Mouse (Mus musculus) midbrain, embryonic 15.5 days (tissue): ENCODE results near the gene Sun5. TPM values are rescaled to one million over a fixed set of nuclear protein-coding genes. Genes with fewer than 3 reads are reported as not detected.

Experiments
- ATAC-seq: fragments of 200-750 bp; cut with Nextera tagmentation; replicated peaks from 2 replicates; pipeline ENCODE4 v1.8.0; 2017; ENCODE audit warnings: moderate TSS enrichment
- H3K27ac ChIP-seq: fragments of 300-500 bp; sonication (generic); 2 replicates; pipeline ENCODE4 v1.5.1; 2015; ENCODE audit warnings: mild to moderate bottlenecking, inconsistent platforms
- H3K27me3 ChIP-seq: fragments of 300-500 bp; sonication (generic); replicated peaks from 2 replicates; pipeline ENCODE4 v1.6.1; 2015; ENCODE audit warnings: inconsistent platforms
- H3K36me3 ChIP-seq: fragments of 300-500 bp; sonication (generic); replicated peaks from 2 replicates; pipeline ENCODE4 v1.6.1; 2015; ENCODE audit warnings: inconsistent platforms
- H3K4me1 ChIP-seq: fragments of 300-500 bp; sonication (generic); 2 replicates; pipeline ENCODE4 v1.6.1; 2015; ENCODE audit warnings: inconsistent platforms
- H3K4me2 ChIP-seq: fragments of 300-500 bp; sonication (generic); 2 replicates; pipeline ENCODE4 v1.6.1; 2015; ENCODE audit warnings: inconsistent platforms, mild to moderate bottlenecking, moderate library complexity
- H3K4me3 ChIP-seq: fragments of 300-500 bp; sonication (generic); 2 replicates; pipeline ENCODE4 v1.5.1; 2015; ENCODE audit warnings: mild to moderate bottlenecking, inconsistent platforms
- H3K9ac ChIP-seq: fragments of 300-500 bp; sonication (generic); 2 replicates; pipeline ENCODE4 v1.6.1; 2015; ENCODE audit warnings: mild to moderate bottlenecking, inconsistent platforms
- H3K9me3 ChIP-seq: fragments of 300-500 bp; sonication (generic); 2 replicates; pipeline ENCODE4 v1.6.1; 2016; ENCODE audit warnings: inconsistent platforms
- WGBS: fragments of 180-500 bp; shearing (Covaris S2); methylation state at CpG from one replicate; pipeline ENCODE4 v1.1.7; 2015; ENCODE audit warnings: mixed read lengths; 5-methylcytosine and 5-hydroxymethylcytosine counted together
- polyA plus RNA-seq: library from polyadenylated mRNA; unstranded; fragments of >200 nt; fragmentation: Nextera tagmentation; extraction: Ambion mirVana; gene quantifications from 2 replicates; pipeline ENCODE4 v1.2.1, GENCODE M21; 2015

Sun5 gene
- not detected in 2 replicates for polyA plus RNA-seq

GRCm38 (mm10) chr2:153870984-153871383, at the start of gene Sun5:
Sun5 (minus strand) TSS chr2:153871084.
- Histone ChIP-seq H3K27ac (no peak within 1 kb of the TSS), H3K9ac (no peak within 1 kb of the TSS), H3K27me3 (no peaks in the 10 kb centered on the region), H3K36me3 (no peaks in the 10 kb centered on the region), H3K4me1 (no peaks in the 10 kb centered on the region), H3K4me2 (no peak within 1 kb of the TSS), H3K9me3 (no peaks in the 10 kb centered on the region), H3K4me3 (no peak within 1 kb of the TSS)
- no peak for ATAC-seq
- WGBS, result 88% methylated on average over 4 of the region's 4 CpGs

GRCm38 (mm10) chr2:153917930-153918329, 47.0 kb upstream of the Sun5 start, which contains the start of gene Bpifb3:
Bpifb3 (plus strand) TSS chr2:153918230.
- H3K9me3 ChIP-seq, result no peaks in the 10 kb centered on the region
- no peaks in the 10 kb centered on the region for H3K4me1 ChIP-seq
- no peak for ATAC-seq
- no peaks in the 10 kb centered on the region for H3K36me3 ChIP-seq
- H3K27me3 ChIP-seq, result no peaks in the 10 kb centered on the region
- no peak within 1 kb of the TSS for H3K4me3 ChIP-seq
- H3K9ac ChIP-seq, result no peak within 1 kb of the TSS
- 66% methylated on average over 8 of the region's 8 CpGs for WGBS
- no peak within 1 kb of the TSS for H3K27ac ChIP-seq
- H3K4me2 ChIP-seq, result no peak within 1 kb of the TSS

DNA sequence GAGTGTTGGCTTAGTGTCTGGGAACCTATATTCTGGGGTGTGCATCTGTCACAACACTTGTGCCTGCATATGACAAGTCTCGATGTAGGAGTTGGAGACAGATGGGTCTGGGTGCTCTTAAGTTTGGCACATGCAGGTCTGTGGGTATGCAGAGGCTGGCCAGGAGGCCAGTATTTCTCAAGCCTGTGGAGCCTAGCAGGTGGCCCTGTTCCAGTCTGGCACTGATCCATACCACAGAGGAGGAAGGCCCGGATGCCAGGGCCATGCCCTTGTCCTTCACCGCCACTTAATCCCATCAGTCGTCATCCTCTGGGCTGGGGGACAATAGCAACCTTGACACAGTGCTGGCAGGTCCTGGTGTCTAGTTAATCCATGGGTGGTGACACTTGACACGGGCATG, 43.3 kb upstream of the Sun5 start:
- no peak overlapping the region for H3K4me2 ChIP-seq
- 39% methylated on average over 5 of the region's 5 CpGs for WGBS
- no peaks in the 10 kb centered on the region for H3K4me1 ChIP-seq
- H3K36me3 ChIP-seq, result no peaks in the 10 kb centered on the region
- no peaks in the 10 kb centered on the region for H3K27me3 ChIP-seq
- H3K4me3 ChIP-seq, result no peak overlapping the region
- no peak for ATAC-seq
- H3K9ac ChIP-seq, result no peak overlapping the region
- no peak overlapping the region for H3K27ac ChIP-seq
- H3K9me3 ChIP-seq, result no peaks in the 10 kb centered on the region

DNA sequence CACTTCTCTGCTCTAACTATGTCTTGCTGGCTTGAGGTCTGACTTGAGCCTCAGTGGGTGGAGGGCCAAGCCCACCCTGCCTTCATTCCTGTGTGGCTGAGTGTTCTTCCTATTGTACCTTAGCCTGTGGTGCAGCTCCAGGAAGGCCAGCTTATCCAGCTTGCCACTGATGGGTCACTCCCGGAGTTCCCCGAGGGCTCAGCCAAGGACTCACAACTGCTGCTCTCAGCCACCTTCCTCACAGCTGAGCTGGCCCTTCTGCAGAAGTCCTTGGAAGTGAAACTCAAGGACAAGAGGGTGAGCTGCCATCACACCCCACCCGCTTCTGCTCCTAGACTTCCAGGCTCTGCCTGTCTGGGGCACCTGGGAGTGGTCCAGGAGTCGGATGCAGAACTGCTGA, 35.7 kb upstream of the Sun5 start:
- WGBS, result 95% methylated on average over 4 of the region's 4 CpGs
- no peak overlapping the region for H3K9ac ChIP-seq

DNA sequence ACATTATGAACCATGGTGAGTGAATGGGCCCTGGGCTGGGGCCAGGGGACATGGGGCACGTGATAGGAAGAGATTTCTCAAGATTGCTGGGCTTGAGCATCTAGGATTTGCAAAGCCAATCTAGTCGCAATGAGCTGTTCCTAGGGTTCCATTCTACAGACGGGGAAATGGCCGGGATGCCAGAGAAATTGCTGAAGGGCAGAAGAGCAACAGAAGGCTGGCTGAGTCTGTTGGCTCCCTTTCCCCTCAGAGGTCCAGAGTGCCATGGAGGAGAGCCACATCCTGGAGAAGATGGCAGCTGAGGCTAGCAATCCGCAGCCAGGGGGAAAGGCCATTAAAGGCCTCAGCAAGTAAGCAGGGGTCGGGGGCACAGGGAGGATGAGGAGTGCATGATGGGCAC, 31.8 kb upstream of the Sun5 start:
- Histone ChIP-seq H3K9me3 (no peaks in the 10 kb centered on the region), H3K4me1 (no peaks in the 10 kb centered on the region), H3K9ac (no peak overlapping the region), H3K27me3 (no peaks in the 10 kb centered on the region), H3K4me2 (no peak overlapping the region), H3K36me3 (no peaks in the 10 kb centered on the region), H3K4me3 (no peak overlapping the region), H3K27ac (no peak overlapping the region)
- no peak for ATAC-seq
- 80% methylated on average over 6 of the region's 6 CpGs for WGBS

More for the DNA sequence above, 35.7 kb upstream of the Sun5 start:
- no peak for ATAC-seq
- Histone ChIP-seq H3K27ac (no peak overlapping the region), H3K36me3 (no peaks in the 10 kb centered on the region), H3K4me2 (no peak overlapping the region), H3K4me1 (no peaks in the 10 kb centered on the region), H3K9me3 (no peaks in the 10 kb centered on the region), H3K4me3 (no peak overlapping the region), H3K27me3 (no peaks in the 10 kb centered on the region)

- 75% methylated on average over 4 of the region's 4 CpGs for WGBS
- H3K4me1 ChIP-seq, result no peaks in the 10 kb centered on the region
- H3K27me3 ChIP-seq, result no peaks in the 10 kb centered on the region
- H3K9ac ChIP-seq, result no peak within 1 kb of the TSS
- no peak within 1 kb of the TSS for H3K27ac ChIP-seq
- no peak for ATAC-seq
- H3K4me2 ChIP-seq, result no peak within 1 kb of the TSS
- no peaks in the 10 kb centered on the region for H3K9me3 ChIP-seq
- no peaks in the 10 kb centered on the region for H3K36me3 ChIP-seq
- no peak within 1 kb of the TSS for H3K4me3 ChIP-seq
Measured at GRCm38 (mm10) chr2:153900088-153900487, 29.2 kb upstream of the Sun5 start, which contains the start of gene Bpifb6. Bpifb6 (plus strand) TSS chr2:153900388.

DNA sequence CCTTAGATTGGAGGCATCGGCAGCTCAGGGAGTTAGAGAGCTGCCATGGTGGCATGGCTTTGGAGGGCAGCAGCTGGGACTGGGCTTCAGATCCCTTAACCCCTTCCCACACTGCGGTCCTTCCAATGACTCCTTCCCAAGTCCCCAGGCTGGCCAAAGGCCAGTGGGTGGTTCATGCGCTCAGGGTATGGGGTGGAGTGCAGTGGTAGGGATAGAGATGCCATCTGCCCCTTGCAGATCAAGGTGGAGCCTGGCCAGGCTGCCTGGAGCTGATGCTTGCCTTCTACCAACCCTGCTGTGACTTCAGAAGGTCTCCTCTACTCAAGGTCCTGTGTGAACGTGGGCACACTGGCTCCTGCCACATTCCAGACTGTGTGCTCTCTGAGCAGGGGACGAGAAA, 28.2 kb upstream of the Sun5 start:
- Histone ChIP-seq H3K36me3 (no peaks in the 10 kb centered on the region), H3K9me3 (no peaks in the 10 kb centered on the region), H3K27me3 (no peaks in the 10 kb centered on the region), H3K27ac (no peak overlapping the region), H3K4me3 (no peak overlapping the region), H3K4me1 (no peaks in the 10 kb centered on the region), H3K4me2 (no peak overlapping the region), H3K9ac (no peak overlapping the region)
- WGBS, result 87% methylated on average over 5 of the region's 5 CpGs
- ATAC-seq, result no peak

DNA sequence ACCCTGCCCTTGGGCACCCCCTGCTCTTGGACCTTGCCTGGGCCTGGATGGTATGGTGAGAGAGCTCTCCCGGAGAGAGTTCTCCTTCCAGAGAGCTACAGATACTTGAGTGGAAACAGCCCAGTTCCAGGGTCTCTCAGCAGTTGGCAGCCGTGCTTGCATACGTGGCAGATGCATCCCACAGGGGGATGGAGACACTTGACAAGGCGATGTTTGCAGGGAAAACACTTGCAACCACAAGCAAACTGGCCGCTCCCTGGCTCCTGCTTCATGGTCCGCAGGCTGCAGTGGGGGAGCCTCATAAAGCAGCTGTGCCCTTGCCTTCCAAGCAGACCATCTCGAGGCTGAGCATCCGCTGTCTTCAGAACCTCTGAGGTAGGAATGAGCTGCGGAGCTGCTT, 3.9 kb upstream of the Sun5 start, which contains the start of gene Bpifb2:
Bpifb2 (plus strand) TSS at position 301 of the 400 bp plus-strand sequence.
- no peak for ATAC-seq
- 76% methylated on average over 9 of the region's 9 CpGs for WGBS
- H3K27me3 ChIP-seq, result no peaks in the 10 kb centered on the region
- no peaks in the 10 kb centered on the region for H3K36me3 ChIP-seq
- H3K27ac ChIP-seq, result no peak within 1 kb of the TSS
- no peak within 1 kb of the TSS for H3K9ac ChIP-seq
- no peaks in the 10 kb centered on the region for H3K9me3 ChIP-seq
- H3K4me2 ChIP-seq, result no peak within 1 kb of the TSS
- no peak within 1 kb of the TSS for H3K4me3 ChIP-seq
- H3K4me1 ChIP-seq, result no peaks in the 10 kb centered on the region

DNA sequence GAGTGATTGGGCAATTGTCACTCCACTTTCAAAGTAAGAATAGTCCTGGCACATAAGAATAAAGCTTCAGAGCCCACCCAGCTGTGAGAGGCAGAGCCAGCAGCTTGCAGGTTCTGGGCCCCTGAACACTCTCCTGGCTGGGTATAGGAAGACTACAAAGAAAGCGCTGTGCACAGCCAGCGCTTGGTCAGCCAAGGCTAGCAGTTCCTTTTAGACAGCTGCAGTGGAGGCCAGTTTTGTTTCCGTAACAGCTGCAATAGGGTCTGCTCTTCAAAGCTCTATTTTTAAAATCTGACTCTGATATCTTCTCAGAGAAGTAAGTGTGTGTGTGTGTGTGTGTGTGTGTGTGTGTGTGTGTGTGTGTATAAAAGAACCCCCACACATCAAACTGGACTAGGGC, 8.9 kb downstream of the Sun5 start:
- Histone ChIP-seq H3K4me3 (no peak overlapping the region), H3K9ac (no peak overlapping the region), H3K27ac (no peak overlapping the region), H3K9me3 (no peaks in the 10 kb centered on the region), H3K4me1 (no peaks in the 10 kb centered on the region), H3K4me2 (no peak overlapping the region), H3K36me3 (no peaks in the 10 kb centered on the region), H3K27me3 (no peaks in the 10 kb centered on the region)
- ATAC-seq, result no peak
- 62% methylated on average over 3 of the region's 3 CpGs for WGBS

- H3K27ac ChIP-seq, result no peak overlapping the region
- H3K9ac ChIP-seq, result no peak overlapping the region
- H3K4me1 ChIP-seq, result no peaks in the 10 kb centered on the region
- no peaks in the 10 kb centered on the region for H3K27me3 ChIP-seq
- no peaks in the 10 kb centered on the region for H3K9me3 ChIP-seq
- ATAC-seq, result no peak
- WGBS, result 73% methylated on average over 3 of the region's 3 CpGs
- H3K4me3 ChIP-seq, result no peak overlapping the region
- no peaks in the 10 kb centered on the region for H3K36me3 ChIP-seq
- no peak overlapping the region for H3K4me2 ChIP-seq
Measured at GRCm38 (mm10) chr2:153860715-153861114, 10.2 kb downstream of the Sun5 start.

DNA sequence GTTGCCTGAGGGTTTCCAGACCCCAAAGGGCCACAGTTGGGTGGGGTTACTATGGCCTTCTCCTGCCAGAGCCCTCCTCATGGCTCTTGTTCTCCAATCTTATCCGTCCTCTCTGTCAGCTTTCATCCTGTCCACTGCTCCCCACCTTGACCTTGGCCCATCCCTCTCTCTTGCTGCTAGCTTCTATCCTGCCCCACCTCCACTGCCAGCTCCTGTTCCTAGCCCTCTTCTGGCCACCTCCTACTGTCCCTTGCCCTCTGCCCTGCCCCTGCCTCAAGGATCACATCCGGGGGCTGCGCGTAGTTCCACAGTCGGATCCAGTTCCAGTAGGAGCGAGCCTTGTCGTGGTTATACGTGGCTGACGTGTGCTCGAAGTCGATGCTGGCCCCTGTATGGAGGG, 10.6 kb downstream of the Sun5 start:
- no peaks in the 10 kb centered on the region for H3K4me1 ChIP-seq
- no peak overlapping the region for H3K9ac ChIP-seq
- WGBS, result 96% methylated on average over 11 of the region's 11 CpGs
- no peaks in the 10 kb centered on the region for H3K27me3 ChIP-seq
- no peak for ATAC-seq
- no peak overlapping the region for H3K4me2 ChIP-seq
- no peak overlapping the region for H3K4me3 ChIP-seq
- H3K9me3 ChIP-seq, result no peaks in the 10 kb centered on the region
- H3K36me3 ChIP-seq, result no peaks in the 10 kb centered on the region
- no peak overlapping the region for H3K27ac ChIP-seq

- ATAC-seq, result no peak
- Histone ChIP-seq H3K9me3 (no peaks in the 10 kb centered on the region), H3K9ac (no peak overlapping the region), H3K4me2 (no peak overlapping the region), H3K4me3 (no peak overlapping the region), H3K27me3 (no peaks in the 10 kb centered on the region), H3K36me3 (no peaks in the 10 kb centered on the region), H3K4me1 (no peaks in the 10 kb centered on the region), H3K27ac (no peak overlapping the region)
- 84% methylated on average over 2 of the region's 2 CpGs for WGBS
Measured at GRCm38 (mm10) chr2:153859581-153859980, 11.3 kb downstream of the Sun5 start.

GRCm38 (mm10) chr2:153853544-153853943, 17.3 kb downstream of the Sun5 start:
- no peaks in the 10 kb centered on the region for H3K4me1 ChIP-seq
- WGBS, result 0% methylated on average over 5 of the region's 5 CpGs
- no peak overlapping the region for H3K9ac ChIP-seq
- H3K4me2 ChIP-seq, result no peak overlapping the region
- no peaks in the 10 kb centered on the region for H3K36me3 ChIP-seq
- H3K27ac ChIP-seq, result no peak overlapping the region
- no peak overlapping the region for H3K4me3 ChIP-seq
- ATAC-seq, result no peak
- 0 out of 2 replicates have a peak, but pooled peaks cover 2% of the 10 kb centered on the region for H3K9me3 ChIP-seq
- no peaks in the 10 kb centered on the region for H3K27me3 ChIP-seq
